Mouse (Mus musculus) bone marrow macrophage, adult 2 months (primary cell): ENCODE data around the gene Vti1a.

Experiments used
- CTCF ChIP-seq: IDR thresholded peaks from 2 replicates; pipeline ENCODE4 v1.5.1; 2012; ENCODE audit warnings: low read depth, mild to moderate bottlenecking, low read length, moderate library complexity
- POLR2A ChIP-seq: IDR thresholded peaks from 2 replicates; pipeline ENCODE4 v1.6.1; 2012; ENCODE audit warnings: mild to moderate bottlenecking, low read depth, low read length, borderline replicate concordance

DNA sequence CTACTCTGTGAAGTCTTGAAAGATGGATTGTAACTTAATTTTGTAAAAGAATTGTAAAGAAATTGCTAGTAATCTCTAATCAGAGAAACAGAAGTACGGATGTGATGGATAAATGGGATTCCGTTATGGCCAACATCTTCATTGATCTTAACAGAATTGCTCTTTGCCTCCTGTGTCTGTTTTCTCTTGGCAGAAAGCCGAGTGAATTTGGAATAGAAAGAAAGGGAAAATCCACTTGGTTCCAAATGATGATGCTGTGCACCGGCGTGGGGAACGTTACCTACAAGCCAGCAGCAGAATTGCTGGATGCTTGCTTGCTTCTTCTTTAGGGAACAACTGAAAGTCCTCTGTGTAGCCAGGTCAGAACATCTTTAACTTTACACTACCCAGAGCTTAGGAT, 24.4 kb downstream of the Vti1a start:
- TF ChIP-seq CTCF, result no peak
- no peak for TF ChIP-seq POLR2A
